Mouse (Mus musculus) small intestine, adult 2 months (tissue): ENCODE data around the gene Skint3.
"Not testable (repeated sequence)": the region's sequence is repeated elsewhere in the genome, so short reads cannot be mapped to it uniquely, and the experiment has no call there.

Experiments used
- CTCF ChIP-seq: fragments of 200-500 bp; IDR thresholded peaks from 2 replicates; pipeline ENCODE4 v1.5.1; 2012; ENCODE audit warnings: low read depth, mild to moderate bottlenecking, control low read depth, inconsistent platforms, low read length, moderate library complexity, mixed read lengths; ENCODE audit not compliant: insufficient replicate concordance, insufficient read length; ENCODE audit errors: extremely low read depth
- POLR2A ChIP-seq: fragments of 200-500 bp; IDR thresholded peaks from 2 replicates; pipeline ENCODE4 v1.6.1; 2012; ENCODE audit warnings: low read depth, mild to moderate bottlenecking, control low read depth, inconsistent platforms, low read length, moderate library complexity

DNA sequence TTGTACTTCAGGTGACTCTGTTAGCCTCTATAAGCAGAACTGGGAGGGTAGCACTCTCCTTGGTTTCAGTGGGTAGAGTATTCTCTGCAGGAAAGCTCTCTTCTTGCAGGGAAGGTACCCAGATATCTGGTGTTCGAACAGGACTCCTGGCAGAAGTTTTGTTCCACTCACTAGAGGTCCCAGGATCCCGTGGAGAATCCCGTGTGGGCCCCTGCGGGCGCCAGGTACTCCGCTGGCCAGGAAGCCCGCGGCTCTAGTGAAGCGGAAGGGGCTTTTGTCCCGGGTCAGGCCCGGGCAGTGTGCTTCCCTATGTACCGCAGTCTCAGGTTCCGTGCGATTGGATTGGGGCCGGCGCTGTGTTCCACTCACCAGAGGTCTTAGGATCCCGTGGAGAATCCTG lies 117.1 kb downstream of the Skint3 start:
- not testable (repeated sequence) for TF ChIP-seq CTCF, POLR2A
